Mouse (Mus musculus): ENCODE measurements around the gene Erich4. TPM values are rescaled to one million over a fixed set of nuclear protein-coding genes. Genes with fewer than 3 reads are reported as not detected.

Erich4 gene
- not detected in 2 replicates for polyA plus RNA-seq (2012; rRNA removed)

GRCm38 (mm10) chr7:25615706-25616011 is at the start of gene Erich4:
Erich4 (minus strand) TSS chr7:25615892.

GRCm38 (mm10) chr7:25658657-25659472 is 43.2 kb upstream of the Erich4 start, which contains the start of the genes Bckdha and Exosc5:
Bckdha (minus strand) TSS chr7:25658981.
Exosc5 (plus strand) TSS chr7:25659164.

GRCm38 (mm10) chr7:25626509-25627430 is 11.1 kb upstream of the Erich4 start, which contains the start of gene B3gnt8:
B3gnt8 (plus strand) TSS chr7:25626654.

GRCm38 (mm10) chr7:25618865-25619721 is 3.4 kb upstream of the Erich4 start, which contains the start of gene Dmac2:
Dmac2 (plus strand) TSS chr7:25619414.

Other genes with a start within 250 kb of the Erich4 start
- gene Cnfn, start 246.2 kb downstream of the Erich4 start, polyA plus RNA-seq (2012; rRNA removed) = 0.11 TPM in 1 of 2 replicates, not detected in the other
- 11.5 and 12.0 TPM in 2 replicates for gene Lipe, start 217.2 kb downstream of the Erich4 start, polyA plus RNA-seq (2012; rRNA removed)
- 0.10 TPM in 1 of 2 replicates, not detected in the other for gene Cxcl17, start 203.0 kb downstream of the Erich4 start, polyA plus RNA-seq (2012; rRNA removed)
- gene Ceacam1, start 138.3 kb downstream of the Erich4 start, polyA plus RNA-seq (2012; rRNA removed) = 1.1 and 1.3 TPM in 2 replicates
- gene Ceacam2, start 76.0 kb downstream of the Erich4 start, polyA plus RNA-seq (2012; rRNA removed) = not detected in 2 replicates
- 38.0 and 43.1 TPM in 2 replicates for gene Dmac2, start 3.5 kb upstream of the Erich4 start, polyA plus RNA-seq (2012; rRNA removed)
- gene B3gnt8, start 10.8 kb upstream of the Erich4 start, polyA plus RNA-seq (2012; rRNA removed) = 0.64 and 2.1 TPM in 2 replicates
- gene Bckdha, start 43.1 kb upstream of the Erich4 start, polyA plus RNA-seq (2012; rRNA removed) = 62.5 and 66.5 TPM in 2 replicates
- 42.7 and 44.3 TPM in 2 replicates for gene Exosc5, start 43.3 kb upstream of the Erich4 start, polyA plus RNA-seq (2012; rRNA removed)
- gene Tmem91, start 59.3 kb upstream of the Erich4 start, polyA plus RNA-seq (2012; rRNA removed) = 10.7 and 13.1 TPM in 2 replicates
- 44.6 and 53.1 TPM in 2 replicates for gene B9d2, start 64.9 kb upstream of the Erich4 start, polyA plus RNA-seq (2012; rRNA removed)
- 3.8 and 6.7 TPM in 2 replicates for gene Tgfb1, start 71.1 kb upstream of the Erich4 start, polyA plus RNA-seq (2012; rRNA removed)
- gene Ccdc97, start 103.2 kb upstream of the Erich4 start, polyA plus RNA-seq (2012; rRNA removed) = 71.9 and 73.7 TPM in 2 replicates
- 57.1 and 61.2 TPM in 2 replicates for gene Hnrnpul1, start 138.9 kb upstream of the Erich4 start, polyA plus RNA-seq (2012; rRNA removed)
- gene Axl, start 172.8 kb upstream of the Erich4 start, polyA plus RNA-seq (2012; rRNA removed) = 16.8 and 25.5 TPM in 2 replicates
- 1.4 and 2.3 TPM in 2 replicates for gene Cyp2s1, start 201.0 kb upstream of the Erich4 start, polyA plus RNA-seq (2012; rRNA removed)

All from central nervous system, embryonic 14 days (tissue).